Mouse (Mus musculus) liver, embryonic 15.5 days (tissue): ENCODE data around the gene Nol4l. TPM values are rescaled to one million over a fixed set of nuclear protein-coding genes. Genes with fewer than 3 reads are reported as not detected.
A peak's percentile ranks its signal among the peaks of the same experiment; 100 is the strongest.

ENCODE experiments used
- ATAC-seq: fragments of 200-750 bp; cut with Nextera tagmentation; 2 replicates; pipeline ENCODE4 v1.8.0; 2017; ENCODE audit warnings: moderate number of reproducible peaks, mild to moderate bottlenecking, moderate library complexity; ENCODE audit not compliant: insufficient read depth
- H3K27ac ChIP-seq: fragments of 300-500 bp; sonication (generic); replicated peaks from 2 replicates; pipeline ENCODE4 v1.5.1; 2015; ENCODE audit warnings: mild to moderate bottlenecking, inconsistent platforms
- H3K27me3 ChIP-seq: fragments of 300-500 bp; sonication (generic); 2 replicates; pipeline ENCODE4 v1.6.1; 2015; ENCODE audit warnings: mild to moderate bottlenecking, inconsistent platforms
- H3K36me3 ChIP-seq: fragments of 300-500 bp; sonication (generic); replicated peaks from 2 replicates; pipeline ENCODE4 v1.6.1; 2015; ENCODE audit warnings: moderate library complexity, mild to moderate bottlenecking, inconsistent platforms
- H3K4me1 ChIP-seq: fragments of 300-500 bp; sonication (generic); replicated peaks from 2 replicates; pipeline ENCODE4 v1.6.1; 2015; ENCODE audit warnings: inconsistent platforms
- H3K4me2 ChIP-seq: fragments of 300-500 bp; sonication (generic); 2 replicates; pipeline ENCODE4 v1.6.1; 2015; ENCODE audit warnings: moderate library complexity, mild to moderate bottlenecking, inconsistent platforms
- H3K4me3 ChIP-seq: fragments of 300-500 bp; sonication (generic); replicated peaks from 2 replicates; pipeline ENCODE4 v1.5.1; 2015; ENCODE audit warnings: mild to moderate bottlenecking, inconsistent platforms
- H3K9ac ChIP-seq: fragments of 300-500 bp; sonication (generic); 2 replicates; pipeline ENCODE4 v1.6.1; 2015; ENCODE audit warnings: moderate library complexity, mild to moderate bottlenecking, inconsistent platforms
- H3K9me3 ChIP-seq: fragments of 300-500 bp; sonication (generic); replicated peaks from 2 replicates; pipeline ENCODE4 v1.6.1; 2016; ENCODE audit warnings: inconsistent platforms
- WGBS: fragments of 180-500 bp; shearing (Covaris S2); methylation state at CpG from one replicate; pipeline ENCODE4 v1.1.7; 2015; ENCODE audit warnings: mixed read lengths; ENCODE audit not compliant: insufficient replicate concordance; 5-methylcytosine and 5-hydroxymethylcytosine counted together
- polyA plus RNA-seq: library from polyadenylated mRNA; unstranded; fragments of >200 nt; fragmentation: Nextera tagmentation; extraction: Ambion mirVana; gene quantifications from 2 replicates; pipeline ENCODE4 v1.2.1, GENCODE M21; 2015

Nol4l gene
- polyA plus RNA-seq, 1 experiment from 2014 or later, result 4.9 TPM

- Histone ChIP-seq H3K4me2 (no peak overlapping the region), H3K4me1 (peaks cover 59% of the 10 kb centered on the region), H3K27me3 (no peaks in the 10 kb centered on the region), H3K9ac (no peak overlapping the region), H3K4me3 (no peak overlapping the region), H3K9me3 (no peaks in the 10 kb centered on the region), H3K27ac (peak overlapping the region; percentile 7; the same call in 1 of the 2 replicates), H3K36me3 (0 out of 2 replicates have a peak, but pooled peaks cover 6% of the 10 kb centered on the region)
- WGBS, result 43% methylated on average over 4 of the region's 4 CpGs
- no peak for ATAC-seq
Observed at GRCm38 (mm10) chr2:153457467-153457866, 72.3 kb downstream of the Nol4l start.

DNA sequence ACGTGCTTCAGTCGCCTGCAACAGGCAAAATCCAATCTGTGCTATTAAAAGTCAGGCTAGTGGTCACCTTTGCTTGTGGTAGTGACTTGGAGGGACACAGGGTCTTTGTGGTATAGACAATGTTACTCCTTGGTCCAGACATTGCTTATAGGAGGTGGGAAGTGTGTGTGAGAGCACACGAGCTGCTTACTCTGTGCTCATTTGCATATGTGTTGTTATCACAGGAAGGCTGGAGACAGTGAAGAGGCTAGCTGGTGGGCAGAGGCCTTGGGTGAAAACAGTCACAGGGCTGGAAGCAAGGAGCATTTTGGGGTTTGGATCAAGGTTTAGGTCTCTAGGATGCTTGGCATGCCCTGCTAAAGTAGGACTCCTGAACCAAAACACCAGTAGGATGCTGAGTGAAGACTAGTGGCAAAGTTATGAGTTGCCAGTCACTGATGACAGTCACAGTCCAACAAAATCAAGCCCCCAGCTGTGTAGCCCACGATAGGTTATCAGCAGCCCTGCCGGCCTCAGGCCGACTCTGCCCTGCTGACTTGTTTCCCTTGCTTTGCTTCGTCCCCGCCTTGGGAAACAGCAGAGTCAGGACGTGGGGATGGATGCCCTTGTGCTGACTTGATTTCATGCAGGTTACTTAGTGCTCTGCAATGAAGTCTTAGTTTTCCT, 74.8 kb downstream of the Nol4l start:
- peak overlapping the region; percentile 3 for H3K4me3 ChIP-seq
- H3K27me3 ChIP-seq, result no peaks in the 10 kb centered on the region
- H3K4me2 ChIP-seq, result peak overlapping the region; percentile 51
- H3K36me3 ChIP-seq, result 0 out of 2 replicates have a peak, but pooled peaks cover 4% of the 10 kb centered on the region
- WGBS, result 28% methylated on average over 9 of the region's 9 CpGs
- peak; percentile 81 for ATAC-seq
- H3K9me3 ChIP-seq, result no peaks in the 10 kb centered on the region
- H3K27ac ChIP-seq, result peak overlapping the region; percentile 91
- H3K4me1 ChIP-seq, result peaks cover 62% of the 10 kb centered on the region
- H3K9ac ChIP-seq, result peak overlapping the region; percentile 23; the same call in 1 of the 2 replicates

DNA sequence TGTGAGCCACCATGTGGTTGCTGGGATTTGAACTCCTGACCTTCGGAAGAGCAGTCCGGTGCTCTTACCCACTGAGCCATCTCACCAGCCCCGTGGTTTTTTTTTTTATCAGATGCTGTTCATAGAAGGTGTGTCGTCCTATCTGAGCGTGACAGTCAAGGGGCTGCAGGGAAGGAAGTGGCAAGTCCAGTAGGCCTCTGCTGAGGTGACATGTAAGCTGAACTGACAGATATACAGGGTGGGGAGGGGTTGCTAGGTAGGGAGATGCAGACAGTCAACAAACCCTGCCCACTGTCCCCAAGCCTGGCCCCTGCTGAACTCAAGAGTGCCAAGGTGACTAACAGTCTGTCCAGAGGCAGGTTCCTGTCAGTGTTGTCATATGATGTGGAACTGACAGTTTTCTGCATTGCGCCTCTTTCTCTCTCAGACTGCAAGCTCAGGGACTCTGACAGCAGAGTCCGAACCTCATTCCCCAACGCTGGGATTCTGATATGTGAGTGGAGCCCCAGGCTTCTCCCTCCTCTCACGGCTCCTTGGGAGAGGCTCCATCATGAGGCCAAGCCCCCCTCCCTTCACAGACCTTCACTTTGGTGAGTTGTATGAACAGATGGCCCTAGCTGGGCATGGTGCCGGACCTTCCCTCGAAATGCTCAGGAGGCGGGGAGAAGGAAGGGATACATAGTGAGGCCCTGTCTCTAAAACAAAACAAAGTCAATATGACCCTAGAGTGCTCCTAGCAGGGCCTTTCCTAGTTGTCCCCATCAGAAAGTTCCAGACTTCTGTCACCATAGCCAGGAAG, 75.6 kb downstream of the Nol4l start:
- Histone ChIP-seq H3K27me3 (no peaks in the 10 kb centered on the region), H3K9ac (peak overlapping the region; percentile 23; the same call in 1 of the 2 replicates), H3K9me3 (no peaks in the 10 kb centered on the region), H3K4me2 (peak overlapping the region; percentile 51), H3K27ac (peak overlapping the region; percentile 91), H3K36me3 (0 out of 2 replicates have a peak, but pooled peaks cover 4% of the 10 kb centered on the region), H3K4me1 (peaks cover 62% of the 10 kb centered on the region), H3K4me3 (no peak overlapping the region; the same call in 1 of the 2 replicates)
- WGBS, result 39% methylated on average over 12 of the region's 12 CpGs
- peak; percentile 87 for ATAC-seq

DNA sequence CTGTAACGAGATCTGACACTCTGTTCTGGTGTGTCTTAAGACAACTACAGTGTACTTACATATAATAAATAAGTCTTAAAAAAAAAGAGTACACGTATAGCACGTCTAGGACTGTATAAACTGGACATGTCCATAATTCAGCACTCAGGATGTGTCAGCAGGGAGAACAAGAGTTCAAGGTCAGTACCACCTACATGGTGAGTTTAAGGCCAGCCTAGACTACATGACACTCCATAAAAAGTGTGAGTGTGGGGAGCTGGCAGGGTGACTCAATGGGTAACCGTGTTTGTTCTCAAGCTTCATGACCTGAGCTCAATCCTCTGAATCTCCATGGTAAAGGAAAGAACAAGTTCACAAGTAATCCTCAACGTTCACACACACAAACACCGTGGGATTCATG, 81.3 kb downstream of the Nol4l start:
- 80% methylated on average over 6 of the region's 6 CpGs for WGBS
- H3K9me3 ChIP-seq, result no peaks in the 10 kb centered on the region
- H3K36me3 ChIP-seq, result no peaks in the 10 kb centered on the region
- H3K4me3 ChIP-seq, result no peak overlapping the region
- H3K4me1 ChIP-seq, result peaks cover 49% of the 10 kb centered on the region
- H3K27ac ChIP-seq, result no peak overlapping the region
- no peak for ATAC-seq
- no peak overlapping the region for H3K9ac ChIP-seq
- H3K4me2 ChIP-seq, result no peak overlapping the region
- peaks cover 26% of the 10 kb centered on the region for H3K27me3 ChIP-seq

DNA sequence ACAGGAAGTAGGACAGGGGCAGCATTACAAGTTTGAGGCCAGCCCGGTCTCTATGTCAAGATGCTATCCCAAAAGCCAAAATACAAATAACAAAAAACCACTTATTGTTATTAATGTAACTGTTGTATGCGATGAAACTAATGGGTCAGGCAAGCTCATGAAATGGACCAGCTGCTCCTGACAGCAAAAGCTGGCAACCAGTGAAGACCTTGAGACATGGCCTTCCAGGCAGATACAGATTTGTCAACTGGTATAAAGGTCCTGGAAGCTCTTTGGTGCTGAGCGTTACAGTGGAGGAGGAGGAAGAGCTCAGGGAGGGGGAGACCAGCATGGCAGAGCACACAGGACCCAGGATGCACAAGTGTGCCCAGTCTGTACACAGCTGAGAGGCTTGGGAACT, 82.1 kb downstream of the Nol4l start:
- H3K4me2 ChIP-seq, result no peak overlapping the region
- H3K36me3 ChIP-seq, result no peaks in the 10 kb centered on the region
- peaks cover 34% of the 10 kb centered on the region for H3K27me3 ChIP-seq
- H3K27ac ChIP-seq, result no peak overlapping the region
- no peaks in the 10 kb centered on the region for H3K9me3 ChIP-seq
- H3K4me3 ChIP-seq, result no peak overlapping the region
- ATAC-seq, result no peak
- WGBS, result 76% methylated on average over 3 of the region's 3 CpGs
- peaks cover 47% of the 10 kb centered on the region for H3K4me1 ChIP-seq
- H3K9ac ChIP-seq, result no peak overlapping the region

DNA sequence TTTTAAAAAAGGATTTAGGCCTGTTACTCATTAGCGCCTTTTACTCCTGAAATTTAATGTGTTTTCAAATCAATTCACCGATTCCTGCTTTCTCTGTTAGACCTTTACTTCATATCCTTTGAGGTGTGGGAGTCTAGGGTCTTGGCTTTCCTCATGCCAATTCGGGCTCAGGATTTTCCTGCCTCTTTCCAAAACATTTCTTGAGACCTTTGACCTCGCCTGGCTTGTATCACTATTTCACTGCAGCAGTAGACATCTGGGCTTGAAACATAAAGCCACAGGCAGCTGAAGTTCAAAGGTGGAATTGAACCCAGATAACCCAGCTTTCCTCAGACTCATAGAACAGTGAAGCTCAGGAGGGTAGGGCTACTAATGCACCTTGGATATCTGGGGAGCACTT, 83.3 kb downstream of the Nol4l start:
- no peak for ATAC-seq
- peaks cover 54% of the 10 kb centered on the region for H3K4me1 ChIP-seq
- H3K4me2 ChIP-seq, result no peak overlapping the region; the same call in 1 of the 2 replicates
- H3K27me3 ChIP-seq, result peaks cover 38% of the 10 kb centered on the region
- no peak overlapping the region for H3K27ac ChIP-seq
- no peak overlapping the region for H3K9ac ChIP-seq
- H3K36me3 ChIP-seq, result no peaks in the 10 kb centered on the region
- 28% methylated on average over 4 of the region's 4 CpGs for WGBS
- H3K4me3 ChIP-seq, result no peak overlapping the region
- no peaks in the 10 kb centered on the region for H3K9me3 ChIP-seq

GRCm38 (mm10) chr2:153446017-153446408, 83.8 kb downstream of the Nol4l start:
- H3K9ac ChIP-seq, result no peak overlapping the region
- ATAC-seq, result no peak
- 2% methylated on average over 8 of the region's 8 CpGs for WGBS

GRCm38 (mm10) chr2:153445137-153446016, 84.4 kb downstream of the Nol4l start:
- Histone ChIP-seq H3K9me3 (no peaks in the 10 kb centered on the region), H3K27me3 (peaks cover 38% of the 10 kb centered on the region), H3K4me2 (peak overlapping the region; percentile 92), H3K4me3 (peak overlapping the region; percentile 69), H3K4me1 (peaks cover 65% of the 10 kb centered on the region), H3K9ac (peak overlapping the region; percentile 65; the same call in 1 of the 2 replicates), H3K36me3 (no peaks in the 10 kb centered on the region), H3K27ac (peak overlapping the region; percentile 59)
- peak; percentile 10 for ATAC-seq
- under 1% methylated on average over 59 of the region's 59 CpGs for WGBS

More at GRCm38 (mm10) chr2:153446017-153446408, 83.8 kb downstream of the Nol4l start:
- H3K4me3 ChIP-seq, result peak overlapping the region; percentile 69
- peaks cover 59% of the 10 kb centered on the region for H3K4me1 ChIP-seq
- peak overlapping the region; percentile 92 for H3K4me2 ChIP-seq
- H3K9me3 ChIP-seq, result no peaks in the 10 kb centered on the region
- H3K27ac ChIP-seq, result no peak overlapping the region
- H3K36me3 ChIP-seq, result no peaks in the 10 kb centered on the region
- peaks cover 38% of the 10 kb centered on the region for H3K27me3 ChIP-seq

DNA sequence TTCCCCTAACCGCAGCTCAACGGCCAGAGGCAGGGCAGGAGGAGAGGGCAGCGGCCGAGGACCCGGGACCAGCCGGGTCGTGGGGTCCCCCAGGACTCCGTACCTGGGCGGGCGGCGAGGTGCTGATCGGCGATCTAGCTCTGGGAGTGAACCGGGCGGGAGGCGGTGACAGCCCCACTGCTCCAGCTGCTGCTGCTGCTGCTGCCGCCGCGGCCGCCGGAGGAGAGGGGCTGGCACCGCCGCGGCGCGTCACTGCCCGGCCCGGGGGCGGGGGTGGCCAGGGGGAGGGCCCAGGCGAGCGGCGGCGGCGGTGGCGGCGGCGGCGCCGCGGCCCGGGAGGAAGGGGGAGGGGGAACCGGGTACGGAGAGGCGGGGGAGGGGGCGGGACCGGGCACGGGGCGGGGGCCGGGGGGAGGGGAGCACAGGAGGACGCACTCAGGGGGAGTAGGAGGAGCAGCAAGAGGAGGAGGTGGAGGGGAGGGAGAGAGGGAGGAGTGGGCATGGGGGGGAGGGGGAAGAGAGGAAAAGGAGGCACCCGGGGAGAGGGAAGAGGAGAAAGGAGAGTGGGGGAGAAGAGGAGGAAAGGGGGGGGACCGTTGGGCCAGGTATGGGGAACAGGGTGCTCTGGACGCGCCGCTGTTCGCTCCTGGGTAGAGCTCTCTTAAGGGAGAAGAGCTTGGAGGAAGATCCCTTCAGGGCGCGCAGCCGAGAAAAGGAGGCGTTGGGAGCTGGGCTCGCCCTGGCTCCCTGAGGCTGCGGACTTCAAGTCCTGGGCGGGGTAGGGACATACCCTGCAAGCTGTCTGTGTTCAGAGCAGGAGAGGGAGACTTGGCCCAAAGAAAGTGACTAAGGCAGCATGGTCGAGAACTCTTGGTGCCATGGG, 85.3 kb downstream of the Nol4l start:
- Histone ChIP-seq H3K9ac (peak overlapping the region; percentile 65), H3K27me3 (peaks cover 38% of the 10 kb centered on the region), H3K9me3 (no peaks in the 10 kb centered on the region), H3K27ac (peak overlapping the region; percentile 82), H3K4me2 (peak overlapping the region; percentile 92), H3K4me1 (peaks cover 69% of the 10 kb centered on the region), H3K4me3 (peak overlapping the region; percentile 69), H3K36me3 (no peaks in the 10 kb centered on the region)
- WGBS, result 0% methylated on average over 32 of the region's 64 CpGs
- peak; percentile 61 for ATAC-seq
